Mouse (Mus musculus) myocyte (in vitro differentiated cells): ENCODE results near the gene 1700092M07Rik. TPM values are rescaled to one million over a fixed set of nuclear protein-coding genes. Genes with fewer than 3 reads are reported as not detected.

ENCODE experiments used
- H3K27me3 ChIP-seq: one replicate; pipeline ENCODE4 v1.6.1; 2011; ENCODE audit not compliant: control insufficient read depth, insufficient read depth, insufficient read length
- H3K36me3 ChIP-seq: one replicate; pipeline ENCODE4 v1.6.1; 2011; ENCODE audit not compliant: control insufficient read depth, insufficient read depth
- H3K4me2 ChIP-seq: one replicate; pipeline ENCODE4 v1.6.1; 2011; ENCODE audit warnings: low read depth, control low read depth
- H3K4me3 ChIP-seq: one replicate; pipeline ENCODE4 v1.5.1; 2011; ENCODE audit warnings: mild to moderate bottlenecking, control low read depth, moderate library complexity
- H3K79me2 ChIP-seq: one replicate; pipeline ENCODE4 v1.6.1; 2011; ENCODE audit not compliant: control insufficient read depth, insufficient read depth
- H3ac ChIP-seq: one replicate; pipeline ENCODE4 v1.6.1; 2011; ENCODE audit not compliant: control insufficient read depth, insufficient read length
- E2F4 ChIP-seq: IDR thresholded peaks from one replicate; pipeline ENCODE4 v1.6.1; 2011; ENCODE audit warnings: mild to moderate bottlenecking, control low read depth, moderate library complexity; ENCODE audit not compliant: insufficient read depth
- MAX ChIP-seq: IDR thresholded peaks from one replicate; pipeline ENCODE4 v1.6.1; 2011; ENCODE audit warnings: low read depth, mild to moderate bottlenecking, control low read depth
- MYOG ChIP-seq, 3 experiments: IDR thresholded peaks; one replicate each; pipeline ENCODE4 v1.6.1; 2011; ENCODE audit warnings: control low read depth in 2 of 3, low read depth in 2 of 3, mild to moderate bottlenecking in 2 of 3; ENCODE audit not compliant: insufficient read length in 2 of 3, control insufficient read depth in 1 of 3, insufficient read depth in 1 of 3
- POLR2A ChIP-seq: IDR thresholded peaks from one replicate; pipeline ENCODE4 v1.6.1; 2011; ENCODE audit warnings: low read depth, mild to moderate bottlenecking, control low read depth, moderate library complexity; ENCODE audit not compliant: insufficient read length
- TCF12 ChIP-seq: IDR thresholded peaks from one replicate; pipeline ENCODE4 v1.6.1; 2011; ENCODE audit warnings: mild to moderate bottlenecking, control low read depth; ENCODE audit not compliant: poor library complexity, insufficient read depth, severe bottlenecking
- USF1 ChIP-seq: IDR thresholded peaks from one replicate; pipeline ENCODE4 v1.6.1; 2011; ENCODE audit warnings: low read depth, mild to moderate bottlenecking, control low read depth, moderate library complexity
- polyA plus RNA-seq: library from polyadenylated mRNA; unstranded; fragments of >200 nt; fragmentation: generic; extraction: Trizol; gene quantifications from one replicate; pipeline ENCODE4 v1.2.1, GENCODE M21; 2012; ENCODE audit warnings: missing spikeins

Gene 1700092M07Rik
- polyA plus RNA-seq, 1 experiment: 0.94 TPM

GRCm38 (mm10) chr19:8788521-8788920, 48.0 kb downstream of the 1700092M07Rik start:
- no peaks in the 10 kb centered on the region for H3K79me2 ChIP-seq
- peaks cover 8% of the 10 kb centered on the region for H3K36me3 ChIP-seq
- no peak overlapping the region for H3ac ChIP-seq
- TF ChIP-seq POLR2A (no peak), USF1 (no peak), TCF12 (no peak), MAX (no peak)
- no peaks in the 10 kb centered on the region for H3K27me3 ChIP-seq
- H3K4me3 ChIP-seq: no peak overlapping the region
- no peak overlapping the region for H3K4me2 ChIP-seq

GRCm38 (mm10) chr19:8789171-8789570, 48.7 kb downstream of the 1700092M07Rik start:
- no peak overlapping the region for H3K4me2 ChIP-seq
- H3K79me2 ChIP-seq: no peaks in the 10 kb centered on the region
- no peak for TF ChIP-seq E2F4
- no peaks in the 10 kb centered on the region for H3K27me3 ChIP-seq
- H3K4me3 ChIP-seq: no peak overlapping the region
- no peak overlapping the region for H3ac ChIP-seq
- H3K36me3 ChIP-seq: peaks cover 14% of the 10 kb centered on the region

DNA sequence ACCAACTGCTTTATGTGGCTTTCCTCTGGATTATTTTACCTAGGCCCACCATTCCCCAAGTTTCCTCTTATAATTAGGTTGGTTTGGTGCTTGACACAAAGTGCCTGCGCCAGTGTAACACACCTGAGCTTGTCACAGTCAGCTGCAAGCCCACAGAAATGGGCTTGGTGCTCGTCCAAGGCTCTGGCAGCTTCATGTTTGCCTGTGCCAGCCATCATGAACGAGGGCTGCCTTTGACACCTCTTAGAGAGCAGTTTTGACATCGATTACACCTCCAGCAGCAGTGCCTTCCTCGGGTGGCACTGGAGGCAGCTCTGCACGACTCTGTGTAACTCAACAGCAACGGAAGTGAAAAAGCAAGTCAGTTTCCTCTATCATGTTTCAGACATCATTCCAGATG, 49.7 kb downstream of the 1700092M07Rik start:
- H3K79me2 ChIP-seq: no peaks in the 10 kb centered on the region
- peaks cover 22% of the 10 kb centered on the region for H3K36me3 ChIP-seq

More for the DNA sequence above, 49.7 kb downstream of the 1700092M07Rik start:
- no peak for TF ChIP-seq MYOG (IDR thresholded peaks at IDR 0.05; ENCODE audit: control insufficient read depth in 1 of 3, insufficient read depth in 1 of 3, insufficient read length in 2 of 3, low read depth in 2 of 3)
- Histone ChIP-seq H3K27me3 (no peaks in the 10 kb centered on the region), H3ac (no peak overlapping the region), H3K4me2 (no peak overlapping the region), H3K4me3 (no peak overlapping the region)

Other genes with a start within 250 kb of the 1700092M07Rik start
- gene Slc22a8, start 149.5 kb upstream of the 1700092M07Rik start, polyA plus RNA-seq: not detected
- not detected for gene Slc22a6, start 122.7 kb upstream of the 1700092M07Rik start, polyA plus RNA-seq
- not detected for gene Chrm1, start 76.9 kb upstream of the 1700092M07Rik start, polyA plus RNA-seq
- gene Slc3a2, start 17.3 kb upstream of the 1700092M07Rik start, polyA plus RNA-seq: 806 TPM
- gene Wdr74, start 4.9 kb upstream of the 1700092M07Rik start, polyA plus RNA-seq: 109 TPM
- 49.5 TPM for gene Stx5a, start 695 bp downstream of the 1700092M07Rik start, polyA plus RNA-seq
- gene Nxf1, start 16.4 kb downstream of the 1700092M07Rik start, polyA plus RNA-seq: 64.3 TPM
- 59.4 TPM for gene Tmem223, start 30.3 kb downstream of the 1700092M07Rik start, polyA plus RNA-seq
- gene Tmem179b, start 33.7 kb downstream of the 1700092M07Rik start, polyA plus RNA-seq: 31.6 TPM
- 19.6 TPM for gene Taf6l, start 45.7 kb downstream of the 1700092M07Rik start, polyA plus RNA-seq
- gene Polr2g, start 57.9 kb downstream of the 1700092M07Rik start, polyA plus RNA-seq: 152 TPM
- 2.4 TPM for gene Zbtb3, start 61.8 kb downstream of the 1700092M07Rik start, polyA plus RNA-seq
- 18.7 TPM for gene Ttc9c, start 78.6 kb downstream of the 1700092M07Rik start, polyA plus RNA-seq
- gene Hnrnpul2, start 79.3 kb downstream of the 1700092M07Rik start, polyA plus RNA-seq: 42.1 TPM
- 1.00 TPM for gene AC129217.1, start 89.1 kb downstream of the 1700092M07Rik start, polyA plus RNA-seq
- 5.7 TPM for gene Bscl2, start 96.7 kb downstream of the 1700092M07Rik start, polyA plus RNA-seq
- 0.25 TPM for gene Gng3, start 98.5 kb downstream of the 1700092M07Rik start, polyA plus RNA-seq
- gene Lrrn4cl, start 110.0 kb downstream of the 1700092M07Rik start, polyA plus RNA-seq: 0.25 TPM
- gene Ubxn1, start 130.8 kb downstream of the 1700092M07Rik start, polyA plus RNA-seq: 236 TPM
- 37.0 TPM for gene Uqcc3, start 140.2 kb downstream of the 1700092M07Rik start, polyA plus RNA-seq
- gene Lbhd1, start 143.0 kb downstream of the 1700092M07Rik start, polyA plus RNA-seq: 3.3 TPM
- not detected for gene Gm49403, start 143.2 kb downstream of the 1700092M07Rik start, polyA plus RNA-seq
- 73.1 TPM for gene 1810009A15Rik, start 148.1 kb downstream of the 1700092M07Rik start, polyA plus RNA-seq
- gene Gm49416, start 148.2 kb downstream of the 1700092M07Rik start, polyA plus RNA-seq: 0.44 TPM
- 23.2 TPM for gene Ints5, start 152.3 kb downstream of the 1700092M07Rik start, polyA plus RNA-seq
- gene Ganab, start 157.4 kb downstream of the 1700092M07Rik start, polyA plus RNA-seq: 109 TPM
- 66.3 TPM for gene B3gat3, start 179.7 kb downstream of the 1700092M07Rik start, polyA plus RNA-seq
- gene Rom1, start 188.6 kb downstream of the 1700092M07Rik start, polyA plus RNA-seq: 6.0 TPM
- gene Eml3, start 188.8 kb downstream of the 1700092M07Rik start, polyA plus RNA-seq: 14.7 TPM
- gene Mta2, start 201.2 kb downstream of the 1700092M07Rik start, polyA plus RNA-seq: 81.5 TPM
- 24.9 TPM for gene Tut1, start 213.1 kb downstream of the 1700092M07Rik start, polyA plus RNA-seq
- gene Eef1g, start 226.3 kb downstream of the 1700092M07Rik start, polyA plus RNA-seq: 896 TPM
- gene Ahnak, start 248.6 kb downstream of the 1700092M07Rik start, polyA plus RNA-seq: 93.3 TPM